In genomic region chr10:29313905-29314304, GRCm38 (mm10) we compare ENCODE assay signal across 8 mouse cellular contexts. TPM values are rescaled to one million over a fixed set of nuclear protein-coding genes. Genes with fewer than 3 reads are reported as not detected.
DNase-seq lines count a peak whose midpoint lies in the region; ATAC-seq and TF ChIP-seq lines count a peak whose summit lies in the region.

No protein-coding gene starts in this region.

- no peak for ATAC-seq in kidney, postnatal 0 days (replicated peaks; ENCODE audit: low FRiP score, low read depth)
- ATAC-seq in hindbrain, embryonic 16.5 days, result no peak
- no peak for ATAC-seq in midbrain, embryonic 16.5 days

- peak overlapping the region; percentile 69 for H3K4me3 ChIP-seq in kidney, postnatal 0 days (replicated peaks; ENCODE audit: low read depth, low read length)
- peak overlapping the region; percentile 96 for H3K4me3 ChIP-seq in bone marrow macrophage, adult 2 months (ENCODE audit: insufficient read depth, low read length)
- peak overlapping the region; percentile 76 for H3K4me3 ChIP-seq in hindbrain, embryonic 16.5 days (ENCODE audit: low read length)
- peak overlapping the region; percentile 69 for H3K4me3 ChIP-seq in midbrain, embryonic 16.5 days (ENCODE audit: low read depth, low read length)

- H3K27ac ChIP-seq in kidney, postnatal 0 days, result no peak overlapping the region
- no peak overlapping the region for H3K27ac ChIP-seq in bone marrow macrophage, adult 2 months (ENCODE audit: insufficient read depth, low read depth, low read length)
- H3K27ac ChIP-seq in hindbrain, embryonic 16.5 days (ENCODE audit: low read depth, low read length), result no peak overlapping the region
- H3K27ac ChIP-seq in midbrain, embryonic 16.5 days (ENCODE audit: low read length), result no peak overlapping the region

- peak overlapping the region; percentile 63 for H3K4me2 ChIP-seq in kidney, postnatal 0 days (ENCODE audit: low read length)
- peak overlapping the region; percentile 69 for H3K4me2 ChIP-seq in hindbrain, embryonic 16.5 days (ENCODE audit: low read length)
- H3K4me2 ChIP-seq in midbrain, embryonic 16.5 days (ENCODE audit: low read length), result peak overlapping the region; percentile 51

- 20% methylated on average over 5 of the region's 5 CpGs for WGBS in kidney, postnatal 0 days
- WGBS in hindbrain, embryonic 16.5 days, result 32% methylated on average over 5 of the region's 5 CpGs
- 32% methylated on average over 5 of the region's 5 CpGs for WGBS in midbrain, embryonic 16.5 days

- no peaks in the 10 kb centered on the region for H3K4me1 ChIP-seq in kidney, postnatal 0 days (replicated peaks; ENCODE audit: insufficient read depth, low read length)
- H3K4me1 ChIP-seq in bone marrow macrophage, adult 2 months (ENCODE audit: control insufficient read depth, insufficient read depth, low read length), result peaks cover 7% of the 10 kb centered on the region
- peaks cover 5% of the 10 kb centered on the region for H3K4me1 ChIP-seq in hindbrain, embryonic 16.5 days (ENCODE audit: control insufficient read depth, insufficient read depth, low read depth, low read length)
- H3K4me1 ChIP-seq in midbrain, embryonic 16.5 days (ENCODE audit: control insufficient read depth, insufficient read depth, low read length), result peaks cover 12% of the 10 kb centered on the region

- H3K27me3 ChIP-seq in kidney, postnatal 0 days (ENCODE audit: insufficient read depth, low read length), result no peaks in the 10 kb centered on the region
- H3K27me3 ChIP-seq in hindbrain, embryonic 16.5 days (replicated peaks; ENCODE audit: control insufficient read depth, insufficient read depth, low read length), result no peaks in the 10 kb centered on the region
- no peaks in the 10 kb centered on the region for H3K27me3 ChIP-seq in midbrain, embryonic 16.5 days (ENCODE audit: control insufficient read depth, insufficient read depth, low read depth, low read length)

- no peaks in the 10 kb centered on the region for H3K36me3 ChIP-seq in kidney, postnatal 0 days (ENCODE audit: insufficient read depth, low read length)
- H3K36me3 ChIP-seq in hindbrain, embryonic 16.5 days (ENCODE audit: control insufficient read depth, insufficient read depth, low read length), result no peaks in the 10 kb centered on the region
- no peaks in the 10 kb centered on the region for H3K36me3 ChIP-seq in midbrain, embryonic 16.5 days (ENCODE audit: control insufficient read depth, insufficient read depth, low read length)

- no peak for TF ChIP-seq POLR2A in bone marrow macrophage, adult 2 months (IDR thresholded peaks at IDR 0.05; ENCODE audit: borderline replicate concordance, low read depth, low read length)

- no peak overlapping the region for H3K9ac ChIP-seq in kidney, postnatal 0 days (ENCODE audit: low read depth, low read length)
- no peak overlapping the region; the same call in 1 of the 2 replicates for H3K9ac ChIP-seq in hindbrain, embryonic 16.5 days (ENCODE audit: low read depth, low read length)
- peak overlapping the region; percentile 82 for H3K9ac ChIP-seq in midbrain, embryonic 16.5 days (ENCODE audit: low read depth, low read length)

- DNase-seq in kidney, postnatal 0 days (ENCODE audit: low spot score), result no peak
- DNase-seq in kidney, postnatal 4 days, result no peak
- no peak for DNase-seq in layer of hippocampus, adult 9-11 months
- no peak for DNase-seq in kidney, adult 18-20 months
- DNase-seq in cerebellum, postnatal 25 days, result no peak

- no peak for TF ChIP-seq CTCF in kidney, postnatal 0 days (IDR thresholded peaks at IDR 0.05; ENCODE audit: low read depth)
- no peak for TF ChIP-seq CTCF in bone marrow macrophage, adult 2 months (IDR thresholded peaks at IDR 0.05; ENCODE audit: low read depth, low read length)

- no peaks in the 10 kb centered on the region for H3K9me3 ChIP-seq in kidney, postnatal 0 days (replicated peaks; ENCODE audit: low read length)
- no peaks in the 10 kb centered on the region for H3K9me3 ChIP-seq in hindbrain, embryonic 16.5 days (ENCODE audit: control insufficient read depth, low read length)
- H3K9me3 ChIP-seq in midbrain, embryonic 16.5 days (replicated peaks; ENCODE audit: control insufficient read depth, low read length, poor library complexity, severe bottlenecking), result no peaks in the 10 kb centered on the region

RNA-seq across cellular contexts. Expression of gene Echdc1, which starts 0.9 kb away (rescaled TPM):
- polyA plus RNA-seq in kidney, postnatal 0 days (2015; fragmentation: Nextera tagmentation; extraction: Ambion mirVana), result 33.4 and 36.3 TPM in 2 replicates
- 16.2 TPM in 2 replicates for polyA plus RNA-seq in bone marrow macrophage, adult 2 months (2012; ENCODE audit: insufficient read depth, insufficient read length, missing spikeins)
- polyA plus RNA-seq in hindbrain, embryonic 16.5 days (2015; fragmentation: Nextera tagmentation; extraction: Ambion mirVana), result 35.5 and 37.9 TPM in 2 replicates
- 28.7 and 29.5 TPM in 2 replicates for polyA plus RNA-seq in midbrain, embryonic 16.5 days (2015; fragmentation: Nextera tagmentation; extraction: Ambion mirVana)

RNA-seq across cellular contexts. Expression of gene Rnf146, which starts 48.3 kb away (rescaled TPM):
- polyA plus RNA-seq in kidney, postnatal 0 days (2015; fragmentation: Nextera tagmentation; extraction: Ambion mirVana), result 43.4 and 43.9 TPM in 2 replicates
- 39.6 and 43.3 TPM in 2 replicates for polyA plus RNA-seq in bone marrow macrophage, adult 2 months (2012; ENCODE audit: insufficient read depth, insufficient read length, missing spikeins)
- 78.9 and 83.9 TPM in 2 replicates for polyA plus RNA-seq in hindbrain, embryonic 16.5 days (2015; fragmentation: Nextera tagmentation; extraction: Ambion mirVana)
- polyA plus RNA-seq in midbrain, embryonic 16.5 days (2015; fragmentation: Nextera tagmentation; extraction: Ambion mirVana), result 95.7 and 101 TPM in 2 replicates
